Mouse (Mus musculus): Measurements from ENCODE around the gene Shq1.

Gene Shq1

DNA sequence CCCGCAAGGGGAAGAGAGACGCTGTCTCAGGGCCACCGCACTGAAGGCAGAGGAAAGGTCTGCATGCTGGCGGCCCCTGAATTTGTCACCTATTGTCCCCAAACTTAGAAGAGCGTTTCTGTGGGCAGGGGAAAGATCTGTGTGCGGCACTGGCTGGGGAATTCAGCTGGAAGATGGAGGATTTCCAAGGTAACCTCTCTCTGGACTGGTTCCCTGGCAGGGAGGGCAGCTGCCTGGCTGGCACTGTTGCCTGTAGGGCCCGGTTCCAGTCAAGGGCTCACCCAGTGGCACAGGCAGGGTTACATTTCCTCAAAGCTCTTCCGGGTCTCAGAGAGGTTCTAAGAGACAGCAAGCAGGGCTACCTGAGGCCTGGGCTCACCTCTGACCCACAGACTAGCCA is 138.6 kb downstream of the Shq1 start:
- in situ Hi-C loops (cut with MboI, MseI) = no loop called here

DNA sequence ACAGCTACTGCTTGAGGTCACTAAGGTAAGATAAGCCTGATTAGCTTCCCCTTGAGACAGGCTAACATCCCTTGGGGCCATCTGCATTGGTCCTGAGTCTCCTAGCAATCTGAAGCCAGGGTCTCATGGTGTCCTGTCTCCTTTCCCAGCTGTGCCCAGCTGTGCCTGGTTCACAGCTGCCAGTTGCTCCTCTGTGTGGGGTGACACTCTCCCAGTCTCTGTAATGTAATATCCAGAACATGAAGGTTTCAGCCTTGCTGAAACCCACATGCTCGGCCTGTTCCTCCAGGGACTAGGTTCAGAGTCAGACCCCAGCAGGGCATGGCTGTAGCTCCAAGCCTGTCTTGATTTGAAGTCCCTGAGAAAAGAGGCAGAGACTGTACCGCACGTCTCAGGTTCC is 141.3 kb downstream of the Shq1 start:
- in situ Hi-C loops (cut with MboI, MseI) = loop anchor here (10.0 kb wide), 1 partner anchor 735 kb away; no protein-coding TSS in a partner anchor

DNA sequence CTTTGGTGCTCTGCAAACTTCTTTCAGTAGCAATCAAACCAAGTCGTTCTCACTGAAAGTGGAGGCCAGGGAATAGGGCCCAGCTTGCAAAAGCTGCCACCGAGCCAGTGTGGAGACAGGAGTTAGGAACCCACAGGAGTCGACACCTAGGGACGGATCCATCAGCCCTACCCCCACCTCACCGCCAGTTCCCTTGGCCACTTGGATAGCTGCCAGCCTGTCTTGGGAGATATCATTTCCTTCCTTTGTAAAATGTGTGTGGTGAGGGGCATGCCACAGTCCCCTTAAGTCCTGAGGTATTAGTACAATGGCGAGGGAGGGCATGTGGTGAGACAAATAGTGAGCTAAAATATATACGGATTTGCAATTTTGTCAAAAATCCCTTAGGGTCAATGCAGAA is 142.4 kb downstream of the Shq1 start:
- in situ Hi-C loops (cut with MboI, MseI) = loop anchor here (10.0 kb wide), 1 partner anchor 734 kb away; no protein-coding TSS in a partner anchor

DNA sequence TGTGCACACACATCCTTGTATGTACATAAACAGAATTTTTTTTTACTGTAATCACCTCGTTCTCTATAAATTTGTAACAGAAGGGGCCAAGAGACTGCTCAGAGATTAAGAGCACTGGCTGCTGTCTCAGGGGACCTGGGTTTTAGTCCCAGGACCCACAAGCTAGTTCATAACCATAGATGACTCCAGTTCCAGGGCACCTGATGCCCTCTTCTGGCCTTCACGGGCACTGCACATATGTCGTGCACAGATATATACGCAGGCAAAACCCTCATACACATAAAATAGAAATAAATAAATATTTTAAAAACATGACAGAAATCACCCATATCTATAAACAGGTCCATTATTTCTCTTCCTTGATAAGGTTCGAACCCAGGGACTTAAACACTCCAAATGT is 143.0 kb downstream of the Shq1 start:
- in situ Hi-C loops (cut with MboI, MseI) = loop anchor here (10.0 kb wide), 1 partner anchor 733 kb away; no protein-coding TSS in a partner anchor

DNA sequence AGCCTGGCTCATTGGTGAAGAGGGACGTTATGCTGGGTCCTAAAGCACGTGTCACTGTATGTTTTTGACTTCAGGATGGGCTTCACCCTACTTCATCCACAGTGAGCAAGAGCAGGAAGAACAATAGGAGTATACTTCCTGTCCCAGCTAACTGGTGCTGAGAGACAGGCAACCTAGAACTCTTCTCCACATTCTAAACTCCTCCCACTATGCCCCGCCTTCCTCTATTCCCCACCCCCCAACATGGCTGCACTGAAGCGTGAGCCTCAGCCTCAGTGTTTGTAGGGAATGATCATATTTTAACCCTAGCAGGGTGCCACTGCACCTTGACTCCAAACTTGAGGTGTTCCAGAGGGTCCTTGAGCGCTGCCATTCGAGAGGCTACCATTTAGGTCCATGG is 143.8 kb downstream of the Shq1 start:
- in situ Hi-C loops (cut with MboI, MseI) = loop anchor here (10.0 kb wide), 1 partner anchor 732 kb away; no protein-coding TSS in a partner anchor

DNA sequence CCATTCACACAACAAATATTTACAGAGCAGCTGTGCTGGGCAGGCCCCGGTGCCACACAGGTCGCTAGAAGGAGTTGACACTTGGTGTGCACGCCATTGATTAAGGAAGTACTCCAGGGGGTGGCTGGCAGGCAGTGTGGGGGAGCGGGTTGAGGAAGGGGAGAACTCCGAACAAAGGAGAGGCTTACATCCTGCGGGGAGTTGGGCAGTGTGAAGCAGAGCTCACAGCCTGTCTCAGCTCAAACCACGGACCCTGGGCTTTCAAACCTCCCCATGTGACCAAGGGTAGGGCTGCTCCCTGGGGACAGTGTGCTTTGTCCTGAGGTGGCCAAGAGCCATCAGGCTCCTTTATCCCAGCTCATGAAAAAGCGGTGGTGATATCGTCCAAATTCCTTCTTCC is 144.9 kb downstream of the Shq1 start:
- in situ Hi-C loops (cut with MboI, MseI) = loop anchor here (10.0 kb wide), 1 partner anchor 731 kb away; no protein-coding TSS in a partner anchor

DNA sequence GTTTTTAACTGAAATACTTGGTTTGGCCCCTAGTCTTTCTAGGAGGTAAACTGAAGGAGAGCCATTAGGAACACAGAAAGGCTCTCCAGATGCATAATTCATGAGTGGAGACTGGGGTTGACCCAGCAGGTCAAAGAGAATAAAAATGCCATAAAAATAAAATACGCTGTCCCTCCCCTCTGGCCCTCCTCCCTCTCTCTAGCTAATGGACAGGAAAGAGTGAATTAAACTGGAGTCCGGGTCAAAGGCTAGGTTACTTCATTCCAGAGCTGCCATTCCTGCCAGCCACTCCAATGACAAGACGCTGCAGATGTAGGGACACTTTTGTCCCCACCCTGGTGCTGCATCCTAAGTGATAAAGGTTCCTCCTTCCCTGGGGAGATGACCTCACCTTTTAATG is 145.5 kb downstream of the Shq1 start:
- in situ Hi-C loops (cut with MboI, MseI) = loop anchor here (10.0 kb wide), 1 partner anchor 731 kb away; no protein-coding TSS in a partner anchor

DNA sequence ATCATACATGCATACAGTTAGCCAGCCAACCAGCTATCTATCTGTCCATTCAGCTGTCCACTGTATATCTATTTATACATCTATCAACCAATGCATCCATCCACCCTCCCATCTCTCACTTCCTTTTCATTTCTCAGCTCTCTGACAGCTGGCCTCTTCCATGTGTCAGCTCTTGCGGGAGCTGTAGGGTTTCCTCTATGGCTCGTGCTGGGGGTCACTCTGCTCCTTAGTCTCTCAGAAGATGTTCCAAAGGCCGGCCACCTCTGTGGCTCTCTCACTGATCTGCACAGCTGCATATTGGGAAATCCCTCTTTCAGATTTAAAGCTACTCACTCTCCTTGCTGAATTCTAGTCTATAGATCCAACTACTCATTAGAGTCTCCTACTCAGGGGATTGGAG is 148.5 kb downstream of the Shq1 start:
- in situ Hi-C loops (cut with MboI, MseI) = loop anchor here (10.0 kb wide), 1 partner anchor 728 kb away; no protein-coding TSS in a partner anchor

DNA sequence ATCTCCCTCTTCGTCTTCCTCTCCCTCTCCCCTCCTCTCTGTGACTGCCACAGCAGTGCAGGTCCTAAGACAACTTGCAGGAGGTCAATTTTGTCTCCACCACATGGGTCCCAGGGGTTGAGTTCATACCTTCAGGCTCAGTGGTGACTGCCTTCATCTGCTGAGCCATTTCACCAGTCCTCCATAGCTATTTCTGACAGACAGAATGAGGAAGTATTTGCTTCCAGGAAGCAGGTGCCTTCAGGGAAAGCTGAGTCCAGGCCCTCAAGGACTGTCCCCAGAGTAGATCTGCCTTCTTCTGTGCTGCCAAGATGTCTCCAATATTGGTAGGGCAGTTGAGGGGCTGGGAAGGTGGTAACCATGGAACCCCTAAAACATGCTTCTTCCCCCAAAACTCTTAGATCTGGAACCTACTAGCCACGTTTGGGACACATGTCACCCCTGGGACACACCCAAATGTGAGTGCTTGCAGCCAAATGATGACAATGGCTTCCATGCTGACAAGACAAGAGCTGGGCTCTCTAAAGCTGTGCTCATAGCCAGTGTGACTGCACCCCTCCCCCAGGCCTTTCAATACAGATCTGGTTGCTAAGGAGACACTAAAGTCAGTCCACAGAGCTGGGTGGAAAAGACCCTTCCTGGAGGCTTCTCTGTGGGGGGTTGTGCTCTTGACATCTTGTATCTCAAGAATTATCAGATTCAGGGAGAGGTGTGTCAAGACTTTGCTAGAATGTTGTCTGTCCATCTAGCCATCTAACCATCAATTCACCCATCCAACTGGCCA is 149.2 kb downstream of the Shq1 start:
- in situ Hi-C loops (cut with MboI, MseI) = loop anchor here (10.0 kb wide), 1 partner anchor 727 kb away; no protein-coding TSS in a partner anchor

DNA sequence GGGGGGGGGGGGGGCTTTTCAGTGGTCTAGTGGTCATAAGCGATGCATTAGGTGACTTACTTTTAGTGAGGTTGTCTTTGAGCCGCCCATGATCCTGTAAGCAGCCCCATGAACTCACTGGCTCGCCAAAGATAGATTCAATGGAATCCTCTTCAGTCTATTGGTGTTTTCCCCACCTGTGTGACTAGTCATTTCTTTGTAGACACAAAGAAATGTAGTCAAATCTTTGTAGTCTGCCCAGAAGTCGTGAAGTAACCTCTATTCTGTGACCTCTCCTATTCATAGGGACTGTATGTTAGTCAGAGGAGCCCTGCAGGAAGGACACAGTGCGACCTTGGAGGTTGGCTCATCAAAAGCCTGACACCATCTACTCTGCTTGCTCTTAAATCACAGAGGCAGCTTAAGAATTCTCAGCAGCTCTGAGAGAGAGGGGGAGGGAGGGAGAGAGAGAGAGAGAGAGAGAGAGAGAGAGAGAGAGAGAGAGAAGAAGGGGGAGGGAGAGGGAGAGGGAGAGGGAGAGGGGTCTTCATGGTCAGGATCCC is 150.3 kb downstream of the Shq1 start:
- in situ Hi-C loops (cut with MboI, MseI) = loop anchor here (10.0 kb wide), 1 partner anchor 726 kb away; no protein-coding TSS in a partner anchor

DNA sequence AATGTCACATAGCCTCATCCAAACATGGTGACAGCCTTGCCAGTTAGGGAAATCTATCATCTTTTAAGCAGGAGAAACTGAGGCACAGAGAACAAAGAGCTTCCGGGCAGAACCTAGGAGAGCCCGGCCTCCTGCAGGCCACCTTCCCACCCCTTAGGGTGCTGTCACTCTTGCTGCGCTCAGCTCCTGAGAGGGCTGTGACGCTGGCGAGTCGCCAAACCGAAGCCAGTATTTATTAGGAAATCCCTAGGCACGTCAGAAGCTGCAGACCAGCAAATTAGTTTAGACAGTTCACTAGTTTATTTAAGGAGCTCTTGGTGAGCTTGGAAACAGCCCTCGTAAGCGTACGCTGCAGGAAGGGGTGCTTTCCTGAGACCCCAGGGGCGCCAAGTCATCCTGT is 151.1 kb downstream of the Shq1 start:
- in situ Hi-C loops (cut with MboI, MseI) = loop anchor here (10.0 kb wide), 1 partner anchor 725 kb away; no protein-coding TSS in a partner anchor
